Mouse (Mus musculus): ENCODE measurements around the gene Lrrtm3. TPM values are rescaled to one million over a fixed set of nuclear protein-coding genes. Genes with fewer than 3 reads are reported as not detected.
A peak's percentile ranks its signal among the peaks of the same experiment; 100 is the strongest.

Lrrtm3 gene
- total RNA-seq, 4 experiments from 2014 or later: 20.4 to 32.5 (median 24.7) TPM

DNA sequence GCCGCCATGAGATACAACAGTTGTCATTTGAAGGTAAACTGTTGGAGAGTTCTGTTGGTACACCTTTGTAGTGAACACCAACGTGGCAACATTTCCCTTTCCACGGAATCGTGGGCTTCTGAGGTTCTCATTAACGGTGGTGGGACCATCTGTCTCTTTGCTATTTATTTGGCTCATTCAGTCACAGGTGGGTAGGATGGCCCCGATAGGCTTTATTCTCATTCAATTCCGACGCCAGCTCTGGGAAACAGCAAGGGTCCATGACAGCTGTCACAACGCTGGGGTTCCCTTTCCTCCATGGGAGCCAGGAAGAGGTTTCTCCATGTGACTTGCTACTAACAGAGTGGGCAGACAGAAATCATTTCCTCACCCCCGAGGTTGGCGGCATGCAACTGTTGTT is 48.2 kb downstream of the Lrrtm3 start:
- DNase-seq (ENCODE audit: low spot score in 2 of 2): no peak

DNA sequence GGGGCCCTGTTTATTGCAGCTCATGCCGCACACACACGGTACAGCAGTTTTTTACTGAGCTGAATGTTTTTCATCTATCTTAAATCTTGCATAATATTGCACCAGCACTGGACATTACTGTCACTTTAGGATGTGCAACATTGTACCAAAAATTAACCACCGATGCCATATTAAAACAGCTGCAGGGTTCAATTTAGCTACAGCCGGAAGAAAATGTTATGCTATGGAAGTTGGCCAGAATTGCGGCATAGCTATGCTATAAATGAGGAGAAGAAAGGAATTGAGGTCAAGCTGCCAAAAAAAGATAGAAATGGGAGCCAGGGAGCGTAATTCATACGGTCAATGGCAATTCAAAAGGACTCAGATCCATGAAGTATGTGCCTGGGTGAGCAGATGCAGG is 48.9 kb downstream of the Lrrtm3 start:
- no peak for DNase-seq (ENCODE audit: low spot score in 2 of 2)

- peak in 1 of 2 experiments; percentile 13 for DNase-seq (ENCODE audit: low spot score in 2 of 2)
Observed at GRCm38 (mm10) chr10:64039760-64040535, 50.1 kb downstream of the Lrrtm3 start.

DNA sequence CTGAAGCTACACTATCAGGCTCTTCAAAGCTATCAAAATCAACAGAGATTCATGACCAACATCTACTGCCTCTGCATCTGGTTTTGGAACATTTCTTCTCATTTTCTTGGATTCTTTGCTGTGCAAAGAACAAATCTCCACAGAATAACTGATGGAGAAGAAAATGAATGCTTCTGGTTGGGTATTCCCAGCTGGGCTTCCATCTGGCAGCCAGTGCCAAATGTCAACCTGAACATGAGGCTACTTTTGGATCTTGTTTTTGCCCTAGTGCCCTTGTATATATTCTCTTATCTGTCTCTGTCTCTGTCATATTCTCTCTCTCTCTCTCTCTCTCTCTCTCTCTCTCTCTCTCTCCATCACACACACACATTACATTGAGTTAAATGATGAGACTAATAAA is 59.2 kb downstream of the Lrrtm3 start:
- DNase-seq (ENCODE audit: low spot score in 2 of 2): no peak

- DNase-seq (ENCODE audit: low spot score in 2 of 2): peak in 1 of 2 experiments; percentile 16
Observed at GRCm38 (mm10) chr10:64023340-64023739, 66.7 kb downstream of the Lrrtm3 start.

- no peak for DNase-seq (ENCODE audit: low spot score in 2 of 2)
Observed at GRCm38 (mm10) chr10:64020347-64020746, 69.7 kb downstream of the Lrrtm3 start.

DNA sequence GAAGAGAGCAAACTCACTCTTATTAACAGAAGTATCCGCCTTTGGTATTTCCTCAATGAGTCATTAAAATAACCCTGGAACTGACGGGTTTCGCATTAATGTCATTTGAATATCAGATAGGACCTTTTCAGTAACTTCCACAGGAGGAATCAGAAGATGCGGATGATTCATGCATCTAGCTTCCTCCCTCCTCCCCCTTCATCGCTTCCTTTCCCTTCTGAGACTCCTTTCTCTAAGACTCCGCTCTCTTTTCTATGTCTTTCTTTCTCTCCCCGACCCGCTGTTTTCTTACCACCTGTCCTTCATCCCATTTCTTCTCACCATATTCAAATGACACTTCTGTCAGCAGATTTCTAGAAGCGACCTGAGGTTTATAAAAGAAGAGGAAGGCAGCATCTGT is 88.1 kb downstream of the Lrrtm3 start:
- no peak for DNase-seq (ENCODE audit: low spot score in 2 of 2)

DNA sequence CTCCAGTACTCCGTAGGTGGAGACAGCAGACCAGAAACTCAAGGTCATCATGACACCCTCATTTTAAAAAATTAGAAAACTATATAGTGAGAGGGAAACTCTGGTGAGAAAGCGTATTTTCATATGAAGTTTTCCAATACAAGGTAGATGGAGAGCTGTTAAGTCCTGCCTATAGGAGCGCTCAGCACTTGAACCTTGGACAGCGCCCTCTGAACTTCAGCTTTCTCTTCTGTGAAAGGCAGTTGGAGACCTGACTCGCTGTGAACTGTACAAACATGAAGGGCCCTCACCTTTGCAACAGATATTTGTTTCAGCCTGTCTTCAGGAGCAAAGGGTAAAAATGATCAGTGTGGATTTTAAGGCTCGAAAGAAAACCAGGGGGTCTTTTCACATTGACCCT is 88.5 kb downstream of the Lrrtm3 start:
- no peak for DNase-seq (ENCODE audit: low spot score in 2 of 2)

DNA sequence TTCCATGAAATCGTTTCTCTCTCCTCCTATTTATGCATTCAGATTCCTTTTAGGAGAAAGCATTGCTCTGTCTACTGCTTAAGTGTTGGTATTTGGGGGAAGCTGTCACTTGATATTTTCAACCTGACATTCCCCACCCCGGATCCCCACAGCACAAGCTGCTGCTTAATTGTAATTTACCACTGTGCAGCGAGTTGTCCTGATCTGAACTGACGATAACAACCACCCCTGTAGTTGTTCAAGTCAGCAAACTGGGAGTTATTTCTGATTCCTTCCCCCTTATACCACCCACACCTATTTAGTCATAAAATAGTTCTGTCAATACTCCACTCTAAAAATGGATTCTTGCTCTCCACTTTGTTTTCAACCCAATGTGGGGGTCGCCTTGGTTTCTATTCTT is 95.8 kb downstream of the Lrrtm3 start:
- no peak for DNase-seq (ENCODE audit: low spot score in 2 of 2)

DNA sequence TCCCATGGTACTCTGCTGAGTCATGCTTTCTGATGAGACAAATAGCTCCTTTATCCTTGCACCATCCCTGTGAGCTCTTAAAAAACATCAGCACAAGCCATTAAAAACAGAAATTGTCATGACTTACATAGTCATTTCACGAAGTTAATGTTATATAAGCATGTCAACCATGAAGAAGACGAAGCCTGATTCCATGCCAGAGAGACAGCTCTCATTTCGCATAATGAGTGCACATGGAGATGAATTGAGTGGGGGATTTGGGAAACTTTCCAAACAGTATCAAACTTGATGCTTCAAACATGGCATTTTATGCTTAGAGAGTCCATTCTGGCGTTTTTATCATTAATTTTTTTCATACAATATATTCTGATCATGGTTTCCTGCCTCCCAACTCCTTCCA is 104.5 kb downstream of the Lrrtm3 start:
- no peak for DNase-seq (ENCODE audit: low spot score in 2 of 2)

DNA sequence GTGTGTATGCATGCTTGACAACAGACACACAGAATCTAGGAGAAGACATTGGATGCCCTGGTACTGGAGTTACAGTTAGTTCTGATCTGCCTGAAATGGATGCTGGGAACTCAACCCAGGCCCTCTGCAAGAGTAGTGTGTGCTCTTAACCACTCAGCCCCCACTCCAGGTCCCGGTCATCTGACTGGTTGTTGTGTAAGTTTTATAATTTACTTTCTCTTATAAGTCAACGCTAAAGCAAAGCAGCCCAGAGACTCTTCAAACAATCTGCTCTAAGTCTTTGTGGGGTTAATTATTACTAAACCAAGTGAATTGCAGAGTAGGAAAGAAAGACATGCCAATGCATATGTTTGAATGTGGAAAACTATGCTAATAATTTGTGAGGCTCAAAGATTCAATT is 110.7 kb downstream of the Lrrtm3 start:
- no peak for DNase-seq (ENCODE audit: low spot score in 2 of 2)

DNA sequence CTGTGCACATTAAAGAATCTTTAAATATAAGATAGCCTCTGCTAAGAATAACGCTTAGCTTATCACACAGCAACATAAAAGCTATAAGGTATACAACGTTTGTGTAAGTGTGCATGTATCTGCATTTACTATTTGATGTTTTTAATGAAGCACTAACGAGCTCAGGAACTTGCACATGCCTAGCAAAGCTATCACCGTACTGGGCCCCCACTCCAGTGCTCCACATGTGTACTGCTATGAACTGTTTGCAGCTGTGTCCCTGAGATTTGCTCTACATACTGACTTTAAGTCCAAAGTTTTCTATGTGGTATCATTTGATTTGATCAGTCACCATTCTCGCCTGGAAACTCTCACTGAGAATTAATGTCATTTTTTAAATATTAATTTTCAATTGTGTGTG is 111.1 kb downstream of the Lrrtm3 start:
- no peak for DNase-seq (ENCODE audit: low spot score in 2 of 2)

DNA sequence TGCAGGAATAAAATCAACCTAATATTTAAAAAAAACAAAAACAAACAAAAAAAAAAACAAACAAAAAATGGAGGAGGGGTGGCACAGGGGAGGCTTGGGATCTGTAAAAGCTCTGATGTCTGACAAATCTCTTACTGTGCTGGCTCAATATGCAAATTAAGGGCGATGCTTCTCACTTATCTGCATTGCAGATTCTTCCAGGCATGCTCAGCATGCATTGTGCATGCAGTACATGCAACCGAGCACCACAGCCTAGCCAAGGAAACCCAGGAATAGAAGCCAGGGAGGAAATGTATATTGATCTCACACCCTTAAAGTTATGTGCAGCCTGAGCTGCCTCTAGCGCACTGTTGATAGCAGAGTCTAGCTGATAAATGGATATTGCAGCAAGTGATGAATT is 111.5 kb downstream of the Lrrtm3 start:
- DNase-seq (ENCODE audit: low spot score in 2 of 2): no peak

GRCm38 (mm10) chr10:63978101-63978500 is 112.0 kb downstream of the Lrrtm3 start:
- DNase-seq (ENCODE audit: low spot score in 2 of 2): no peak

- DNase-seq (ENCODE audit: low spot score in 2 of 2): no peak
Observed at GRCm38 (mm10) chr10:63972300-63972699, 117.8 kb downstream of the Lrrtm3 start.

DNA sequence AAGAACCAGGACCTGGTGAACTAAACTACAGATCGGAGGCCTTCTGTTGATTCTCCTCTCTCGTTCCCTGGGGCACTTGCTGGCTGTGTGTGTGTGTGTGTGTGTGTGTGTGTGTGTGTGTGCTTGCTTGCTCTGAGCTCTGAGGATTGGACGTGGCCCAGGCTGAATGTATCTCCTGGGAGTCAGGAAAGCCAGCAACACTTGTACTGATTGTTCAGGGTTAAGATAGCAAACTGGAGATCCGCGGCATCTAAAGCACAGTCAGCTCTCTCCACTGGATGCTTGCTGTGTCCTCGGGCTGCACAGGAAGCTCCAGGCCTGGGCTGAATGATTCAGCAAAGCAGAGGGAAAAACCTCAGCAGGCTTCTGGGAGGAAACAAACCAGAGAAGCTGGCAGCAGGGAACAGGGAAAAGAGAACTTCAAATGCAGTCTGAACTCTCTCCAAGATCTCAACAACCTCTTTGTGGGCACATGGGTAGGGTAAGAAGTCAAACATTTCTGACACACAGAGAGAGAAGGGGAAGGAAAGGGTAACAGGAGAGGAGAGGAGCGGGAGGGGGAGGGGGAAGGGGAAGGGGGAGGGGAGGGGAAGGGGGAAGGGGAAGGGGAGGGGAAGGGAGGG is 135.7 kb downstream of the Lrrtm3 start:
- DNase-seq (ENCODE audit: low spot score in 2 of 2): no peak

- DNase-seq (ENCODE audit: low spot score in 2 of 2): no peak
Observed at GRCm38 (mm10) chr10:63951481-63951880, 138.6 kb downstream of the Lrrtm3 start.

GRCm38 (mm10) chr10:63950867-63951266 is 139.2 kb downstream of the Lrrtm3 start:
- no peak for DNase-seq (ENCODE audit: low spot score in 2 of 2)

DNA sequence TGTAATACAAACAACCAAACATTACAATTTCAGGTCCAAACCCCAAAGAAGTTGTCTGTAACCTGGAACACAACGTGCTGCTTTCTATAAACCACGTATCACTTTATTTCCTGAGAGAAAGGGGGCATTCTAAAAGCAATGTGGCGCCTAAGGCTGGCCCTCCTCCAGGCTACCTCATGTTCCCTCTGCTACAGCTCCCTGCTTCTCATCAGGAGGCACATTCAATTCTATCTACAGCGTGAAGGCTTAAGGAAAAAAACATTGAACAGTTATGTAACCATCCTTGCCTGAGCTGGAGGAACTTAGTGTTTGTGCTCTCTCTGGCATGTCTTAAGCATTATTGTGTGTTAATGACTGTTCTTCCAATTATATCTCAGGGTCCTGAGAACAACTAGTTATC is 142.8 kb downstream of the Lrrtm3 start:
- DNase-seq (ENCODE audit: low spot score in 2 of 2): peak in 1 of 2 experiments; percentile 18

DNA sequence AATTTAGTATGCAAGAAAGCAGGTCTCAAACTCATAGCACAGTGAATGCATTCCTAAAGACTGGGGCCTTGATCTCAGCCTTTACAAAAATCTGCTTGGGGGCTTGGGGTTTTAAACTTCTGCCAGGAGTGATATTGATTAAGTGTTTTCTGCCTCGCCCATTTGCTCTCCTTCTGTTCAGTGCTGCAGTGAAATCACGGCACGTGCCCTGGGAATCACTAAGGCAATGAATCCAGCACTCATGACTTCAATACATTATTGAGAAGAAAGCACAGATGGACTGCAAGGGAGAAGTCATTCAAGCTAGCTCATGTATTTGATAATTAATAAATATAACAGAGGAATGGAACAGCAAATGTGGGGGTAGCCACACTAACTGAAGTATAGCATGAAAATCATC is 144.5 kb downstream of the Lrrtm3 start:
- DNase-seq (ENCODE audit: low spot score in 2 of 2): no peak

DNA sequence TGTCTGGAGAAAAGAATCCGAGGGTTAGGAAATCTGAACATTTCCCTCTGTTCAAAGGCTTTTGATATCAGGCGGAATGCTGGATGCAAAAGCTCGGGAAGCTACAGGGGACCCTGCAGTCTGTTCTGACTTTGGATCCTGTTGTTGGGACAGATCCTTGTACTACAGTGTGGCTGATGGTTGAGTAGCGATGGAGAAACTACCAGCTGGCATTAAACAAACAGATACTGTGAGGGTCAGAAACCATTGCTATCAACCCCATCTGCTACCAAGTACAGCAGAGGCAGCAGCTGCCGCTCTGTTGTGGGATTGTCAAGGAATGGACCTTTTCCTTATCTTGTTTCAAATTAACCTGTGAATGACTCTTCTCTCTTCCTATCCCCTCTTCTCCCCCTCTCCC is 156.1 kb downstream of the Lrrtm3 start:
- no peak for DNase-seq (ENCODE audit: low spot score in 2 of 2)

DNA sequence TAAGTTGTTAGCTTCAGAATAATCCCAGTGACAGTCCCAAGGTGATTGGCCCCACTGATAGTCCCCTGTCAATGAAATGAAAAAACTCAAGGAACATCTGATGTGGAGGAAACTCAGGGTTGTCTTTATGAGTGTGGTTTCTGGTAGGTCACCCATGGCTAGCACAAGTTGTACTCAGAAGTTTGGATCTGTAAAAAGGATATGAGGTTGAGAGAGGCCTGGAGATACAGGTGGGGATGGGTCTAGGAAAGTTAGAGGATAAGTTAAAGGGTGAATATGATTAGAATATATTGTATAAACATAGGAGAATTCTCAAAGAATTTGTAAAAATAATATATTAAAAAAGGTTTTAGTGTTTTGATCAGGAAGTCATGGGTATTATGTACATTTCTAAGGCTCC is 162.7 kb downstream of the Lrrtm3 start, which contains the start of gene Gm10118:
Gene Gm10118 (minus strand): TSS at position 101 of the 400 bp plus-strand sequence.
- DNase-seq (ENCODE audit: low spot score in 2 of 2): no peak

- DNase-seq (ENCODE audit: low spot score in 2 of 2): no peak
Observed at GRCm38 (mm10) chr10:63908878-63909277, 181.2 kb downstream of the Lrrtm3 start.
